Mouse (Mus musculus): ENCODE measurements around the gene Sfxn5. TPM values are rescaled to one million over a fixed set of nuclear protein-coding genes. Genes with fewer than 3 reads are reported as not detected.

Sfxn5 gene
- polyA plus RNA-seq, 1 experiment from 2014 or later: 8.0 TPM

- Histone ChIP-seq H3K4me1 (ENCODE audit: insufficient read depth, low read depth, low read length) (no peaks in the 10 kb centered on the region), H3K9me3 (ENCODE audit: low read length) (no peaks in the 10 kb centered on the region), H3K9ac (replicated peaks; ENCODE audit: low read depth) (no peak overlapping the region), H3K4me2 (replicated peaks; ENCODE audit: low read depth, low read length) (no peak overlapping the region), H3K27ac (ENCODE audit: low read length) (no peak overlapping the region), H3K27me3 (replicated peaks; ENCODE audit: insufficient read depth, low read length) (no peaks in the 10 kb centered on the region), H3K4me3 (ENCODE audit: low read depth, low read length) (no peak overlapping the region), H3K36me3 (ENCODE audit: insufficient read depth, low read length) (no peaks in the 10 kb centered on the region)
- WGBS: 39% methylated on average over 5 of the region's 5 CpGs
- TF ChIP-seq CTCF (IDR thresholded peaks at IDR 0.05): no peak
- no peak for TF ChIP-seq EP300 (IDR thresholded peaks at IDR 0.05)
- DNase-seq (ENCODE audit: low spot score): no peak
- no peak for ATAC-seq
Observed at GRCm38 (mm10) chr6:85218684-85219445, 114.4 kb downstream of the Sfxn5 start.

GRCm38 (mm10) chr6:85218251-85218650, 115.0 kb downstream of the Sfxn5 start:
- no peak overlapping the region for H3K4me2 ChIP-seq (replicated peaks; ENCODE audit: low read depth, low read length)
- TF ChIP-seq EP300 (IDR thresholded peaks at IDR 0.05) (no peak), CTCF (IDR thresholded peaks at IDR 0.05) (no peak)
- H3K27me3 ChIP-seq (replicated peaks; ENCODE audit: insufficient read depth, low read length): no peaks in the 10 kb centered on the region
- no peak overlapping the region for H3K27ac ChIP-seq (ENCODE audit: low read length)
- 44% methylated on average over 4 of the region's 4 CpGs for WGBS
- H3K36me3 ChIP-seq (ENCODE audit: insufficient read depth, low read length): no peaks in the 10 kb centered on the region
- no peak for DNase-seq (ENCODE audit: low spot score)
- H3K4me3 ChIP-seq (ENCODE audit: low read depth, low read length): no peak overlapping the region
- no peak for ATAC-seq
- no peaks in the 10 kb centered on the region for H3K9me3 ChIP-seq (ENCODE audit: low read length)
- no peaks in the 10 kb centered on the region for H3K4me1 ChIP-seq (ENCODE audit: insufficient read depth, low read depth, low read length)
- H3K9ac ChIP-seq (replicated peaks; ENCODE audit: low read depth): no peak overlapping the region

GRCm38 (mm10) chr6:85210686-85211085, 122.5 kb downstream of the Sfxn5 start:
- DNase-seq (ENCODE audit: low spot score) (no peak), ATAC-seq (no peak)
- H3K27ac ChIP-seq (ENCODE audit: low read length): no peak overlapping the region
- no peaks in the 10 kb centered on the region for H3K4me1 ChIP-seq (ENCODE audit: insufficient read depth, low read depth, low read length)
- no peak overlapping the region for H3K4me3 ChIP-seq (ENCODE audit: low read depth, low read length)
- H3K9ac ChIP-seq (replicated peaks; ENCODE audit: low read depth): no peak overlapping the region
- WGBS: 41% methylated on average over 1 of the region's 1 CpGs
- TF ChIP-seq EP300 (IDR thresholded peaks at IDR 0.05): no peak
- no peak for TF ChIP-seq CTCF (IDR thresholded peaks at IDR 0.05)
- H3K36me3 ChIP-seq (ENCODE audit: insufficient read depth, low read length): no peaks in the 10 kb centered on the region
- no peak overlapping the region for H3K4me2 ChIP-seq (replicated peaks; ENCODE audit: low read depth, low read length)
- no peaks in the 10 kb centered on the region for H3K9me3 ChIP-seq (ENCODE audit: low read length)
- H3K27me3 ChIP-seq (replicated peaks; ENCODE audit: insufficient read depth, low read length): no peaks in the 10 kb centered on the region

GRCm38 (mm10) chr6:85209226-85209967, 123.8 kb downstream of the Sfxn5 start:
- no peak for ATAC-seq
- H3K4me1 ChIP-seq (ENCODE audit: insufficient read depth, low read depth, low read length): no peaks in the 10 kb centered on the region
- H3K4me2 ChIP-seq (replicated peaks; ENCODE audit: low read depth, low read length): no peak overlapping the region
- TF ChIP-seq EP300 (IDR thresholded peaks at IDR 0.05): no peak
- no peak for TF ChIP-seq CTCF (IDR thresholded peaks at IDR 0.05)
- H3K27ac ChIP-seq (ENCODE audit: low read length): no peak overlapping the region
- no peaks in the 10 kb centered on the region for H3K27me3 ChIP-seq (replicated peaks; ENCODE audit: insufficient read depth, low read length)
- no peak for DNase-seq (ENCODE audit: low spot score)
- 70% methylated on average over 9 of the region's 9 CpGs for WGBS
- H3K9ac ChIP-seq (replicated peaks; ENCODE audit: low read depth): no peak overlapping the region
- no peaks in the 10 kb centered on the region for H3K9me3 ChIP-seq (ENCODE audit: low read length)
- no peaks in the 10 kb centered on the region for H3K36me3 ChIP-seq (ENCODE audit: insufficient read depth, low read length)
- H3K4me3 ChIP-seq (ENCODE audit: low read depth, low read length): no peak overlapping the region

GRCm38 (mm10) chr6:85207345-85207744, 125.9 kb downstream of the Sfxn5 start:
- WGBS: 57% methylated on average over 5 of the region's 5 CpGs
- Histone ChIP-seq H3K27me3 (replicated peaks; ENCODE audit: insufficient read depth, low read length) (no peaks in the 10 kb centered on the region), H3K27ac (ENCODE audit: low read length) (no peak overlapping the region), H3K9me3 (ENCODE audit: low read length) (no peaks in the 10 kb centered on the region), H3K4me3 (ENCODE audit: low read depth, low read length) (no peak overlapping the region), H3K4me2 (replicated peaks; ENCODE audit: low read depth, low read length) (no peak overlapping the region), H3K36me3 (ENCODE audit: insufficient read depth, low read length) (no peaks in the 10 kb centered on the region), H3K4me1 (ENCODE audit: insufficient read depth, low read depth, low read length) (no peaks in the 10 kb centered on the region), H3K9ac (replicated peaks; ENCODE audit: low read depth) (no peak overlapping the region)
- DNase-seq (ENCODE audit: low spot score) (no peak), ATAC-seq (no peak)
- TF ChIP-seq EP300 (IDR thresholded peaks at IDR 0.05): no peak
- no peak for TF ChIP-seq CTCF (IDR thresholded peaks at IDR 0.05)

GRCm38 (mm10) chr6:85206939-85207285, 126.3 kb downstream of the Sfxn5 start:
- no peaks in the 10 kb centered on the region for H3K4me1 ChIP-seq (ENCODE audit: insufficient read depth, low read depth, low read length)
- H3K27me3 ChIP-seq (replicated peaks; ENCODE audit: insufficient read depth, low read length): no peaks in the 10 kb centered on the region
- no peak overlapping the region for H3K4me3 ChIP-seq (ENCODE audit: low read depth, low read length)
- no peaks in the 10 kb centered on the region for H3K36me3 ChIP-seq (ENCODE audit: insufficient read depth, low read length)
- ATAC-seq: peak; percentile 58
- TF ChIP-seq CTCF (IDR thresholded peaks at IDR 0.05) (no peak), EP300 (IDR thresholded peaks at IDR 0.05) (no peak)
- 35% methylated on average over 15 of the region's 15 CpGs for WGBS
- H3K9me3 ChIP-seq (ENCODE audit: low read length): no peaks in the 10 kb centered on the region
- H3K9ac ChIP-seq (replicated peaks; ENCODE audit: low read depth): no peak overlapping the region
- H3K27ac ChIP-seq (ENCODE audit: low read length): no peak overlapping the region
- no peak overlapping the region for H3K4me2 ChIP-seq (replicated peaks; ENCODE audit: low read depth, low read length)
- no peak for DNase-seq (ENCODE audit: low spot score)
